Mouse (Mus musculus): ENCODE data around the gene Fndc10. TPM values are rescaled to one million over a fixed set of nuclear protein-coding genes. Genes with fewer than 3 reads are reported as not detected.
"Not testable (repeated sequence)": the region's sequence is repeated elsewhere in the genome, so short reads cannot be mapped to it uniquely, and the experiment has no call there.

Fndc10 gene
- polyA plus RNA-seq, 1 experiment = 10.1 TPM

DNA sequence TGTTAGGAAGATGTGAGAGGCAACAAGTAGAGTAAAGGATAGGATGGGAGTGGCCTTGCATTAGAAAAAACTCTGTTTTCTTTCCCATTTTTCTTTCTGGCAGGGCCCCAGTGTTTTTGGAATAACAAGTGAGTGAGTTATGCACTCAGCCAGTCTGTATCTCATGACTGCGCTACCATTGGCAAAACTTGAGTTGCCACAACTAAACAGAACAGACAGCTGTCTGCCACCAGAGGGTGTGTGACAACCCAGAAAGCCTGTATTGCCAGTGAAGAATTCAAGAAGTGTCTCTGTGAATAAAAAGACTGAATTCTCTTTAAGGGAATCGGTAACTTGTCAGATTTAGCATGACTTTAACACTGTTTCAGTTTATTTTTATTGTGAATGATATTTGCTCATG, 18.2 kb upstream of the Fndc10 start:
- no peak for DNase-seq (ENCODE audit: low read depth, low spot score)
- WGBS = 51% methylated on average over 2 of the region's 2 CpGs

DNA sequence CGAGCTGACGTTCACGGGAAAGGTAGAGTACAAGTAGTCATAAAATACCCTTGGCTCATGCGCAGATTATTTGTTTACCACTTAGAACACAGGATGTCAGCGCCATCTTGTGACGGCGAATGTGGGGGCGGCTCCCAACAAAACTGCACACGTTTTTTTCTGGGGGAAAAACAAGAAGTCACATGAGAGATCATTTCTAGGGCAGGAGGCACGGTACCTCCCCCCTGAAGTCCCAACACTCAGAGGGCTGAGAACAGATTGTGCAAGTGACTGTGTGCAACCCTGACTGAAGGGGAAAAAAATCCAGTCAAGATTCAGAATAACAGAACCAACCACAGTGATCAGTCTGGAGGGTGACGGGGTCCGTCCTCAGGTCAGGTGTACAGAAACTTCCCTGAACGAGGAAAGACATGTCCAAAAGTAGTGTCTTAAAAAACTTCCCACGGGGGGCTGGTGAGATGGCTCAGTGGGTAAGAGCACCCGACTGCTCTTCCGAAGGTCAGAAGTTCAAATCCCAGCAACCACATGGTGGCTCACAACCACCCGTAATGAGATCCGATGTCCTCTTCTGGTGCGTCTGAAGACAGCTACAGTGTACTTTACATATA, 10.4 kb upstream of the Fndc10 start:
- not testable (repeated sequence) for DNase-seq (ENCODE audit: low read depth, low spot score)
- WGBS = 88% methylated on average over 16 of the region's 19 CpGs

DNA sequence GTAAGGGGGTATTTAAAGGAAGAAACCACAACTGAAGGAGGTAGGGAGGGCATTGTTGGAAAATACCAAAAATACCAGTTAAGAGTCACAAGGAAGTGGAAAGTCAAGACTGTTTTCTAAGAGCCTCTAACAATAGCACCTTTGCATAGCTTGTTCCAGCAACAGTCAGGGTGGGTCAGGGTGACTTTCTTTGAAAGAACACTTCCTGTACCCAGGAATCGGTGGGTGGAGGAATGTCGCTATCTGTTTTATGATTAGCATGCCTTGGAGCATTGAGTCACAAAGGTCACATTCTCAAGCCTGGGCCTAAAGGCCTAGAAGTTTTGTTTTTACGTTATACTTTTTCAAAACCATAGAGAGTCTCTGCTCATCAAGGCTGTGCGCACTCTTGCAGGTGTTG, 6.4 kb upstream of the Fndc10 start:
- 43% methylated on average over 4 of the region's 4 CpGs for WGBS

DNA sequence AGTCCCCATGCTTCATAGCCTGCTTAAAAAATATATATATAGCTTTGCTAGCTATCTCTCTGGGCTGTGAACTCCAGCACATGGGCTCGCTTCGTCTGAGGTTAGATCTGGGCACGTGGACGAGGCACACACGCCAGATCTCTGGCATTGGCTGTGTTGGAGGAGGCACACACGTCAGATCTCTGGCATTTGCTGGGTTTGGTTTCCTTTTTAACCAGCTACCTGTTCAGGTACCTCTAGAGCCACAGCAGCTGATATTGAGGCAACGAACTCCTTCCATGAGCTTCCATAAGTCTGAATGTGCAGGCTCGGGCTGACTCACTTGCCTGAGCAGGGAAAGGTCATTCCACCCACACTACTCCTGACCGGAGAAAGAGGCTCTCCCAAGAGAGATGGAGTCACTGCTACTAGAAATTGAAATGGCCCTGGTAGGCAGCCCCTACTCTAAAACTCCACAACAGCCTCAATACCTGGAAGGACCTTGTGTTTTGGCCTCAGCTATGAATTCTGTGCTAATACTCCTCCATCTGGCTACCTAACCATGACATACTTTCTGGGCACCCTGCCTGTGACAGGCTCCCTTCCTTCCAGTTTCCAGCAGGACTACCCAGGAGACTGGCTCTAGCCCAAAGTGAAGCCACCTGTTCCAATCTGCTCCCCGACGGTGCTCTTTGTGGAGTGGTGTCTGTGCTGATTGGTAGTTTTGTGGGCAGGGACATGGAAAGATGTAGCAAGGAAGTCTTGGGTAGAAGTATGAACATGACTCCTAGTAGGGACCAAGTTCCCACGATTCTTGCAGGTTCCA, 3.4 kb upstream of the Fndc10 start:
- 77% methylated on average over 12 of the region's 12 CpGs for WGBS
- DNase-seq (ENCODE audit: low read depth, low spot score) = no peak

More for the DNA sequence above, 6.4 kb upstream of the Fndc10 start:
- DNase-seq (ENCODE audit: low read depth, low spot score) = not testable (repeated sequence)

DNA sequence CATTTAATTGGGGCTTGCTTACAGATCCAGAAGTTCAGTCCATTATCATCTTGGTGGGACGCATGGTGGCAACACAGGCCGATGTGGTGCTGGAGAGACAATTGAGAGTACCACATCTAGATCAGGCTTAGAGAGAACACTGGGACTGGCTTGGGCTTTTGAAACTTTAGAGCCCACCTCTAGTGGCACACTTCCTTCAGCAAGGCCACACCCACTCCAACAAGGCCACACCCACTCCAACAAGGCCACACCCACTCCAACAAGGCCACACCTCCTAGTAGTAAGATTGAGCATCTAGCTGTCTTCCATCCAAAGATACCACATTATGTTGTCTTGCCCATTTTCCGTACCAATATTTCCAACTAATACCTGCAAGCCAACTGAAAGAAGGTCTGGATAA, 1.7 kb upstream of the Fndc10 start:
- 98% methylated on average over 3 of the region's 3 CpGs for WGBS
- no peak for DNase-seq (ENCODE audit: low read depth, low spot score)

DNA sequence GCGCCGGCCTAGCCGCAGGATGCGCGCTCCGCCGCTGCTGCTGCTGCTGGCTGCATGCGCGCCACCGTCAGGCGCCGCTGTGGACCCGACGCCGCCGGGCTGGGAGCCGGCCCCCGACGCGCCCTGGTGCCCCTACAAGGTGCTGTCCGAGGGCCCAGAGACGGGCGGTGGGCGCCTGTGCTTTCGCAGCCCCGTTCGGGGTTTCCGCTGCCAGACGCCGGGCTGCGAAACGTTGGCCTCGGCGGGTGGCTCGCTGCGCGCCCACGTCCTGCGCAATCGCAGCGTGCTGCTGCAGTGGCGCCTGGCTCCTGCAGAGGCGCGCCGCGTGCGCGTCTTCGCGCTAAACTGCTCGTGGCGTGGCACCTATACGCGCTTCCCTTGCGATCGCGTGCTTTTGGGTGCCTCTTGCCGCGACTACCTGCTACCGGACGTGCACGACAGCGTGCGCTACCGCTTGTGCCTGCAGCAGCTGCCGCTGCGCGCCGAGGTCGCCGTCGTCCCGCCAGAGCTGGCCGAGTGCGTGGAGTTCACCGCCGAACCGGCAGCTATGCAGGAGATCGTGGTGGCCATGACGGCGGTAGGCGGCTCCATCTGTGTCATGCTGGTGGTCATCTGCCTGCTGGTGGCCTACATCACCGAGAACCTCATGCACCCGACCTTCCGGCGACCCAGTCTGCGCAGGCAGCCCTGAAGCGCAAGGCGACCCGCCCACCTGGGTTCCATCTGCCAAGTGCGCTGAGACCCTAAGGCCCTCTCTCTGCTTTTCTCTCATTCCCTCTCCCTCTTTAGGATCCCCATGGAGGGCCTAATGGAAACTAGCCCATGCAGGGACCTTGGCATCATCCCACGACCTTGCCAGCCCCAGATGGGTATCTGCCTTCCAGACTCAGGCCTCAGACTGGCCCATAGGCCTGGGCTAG, 600 bp downstream of the Fndc10 start:
- WGBS = 2% methylated on average over 92 of the region's 92 CpGs
- no peak for DNase-seq (ENCODE audit: low read depth, low spot score)

DNA sequence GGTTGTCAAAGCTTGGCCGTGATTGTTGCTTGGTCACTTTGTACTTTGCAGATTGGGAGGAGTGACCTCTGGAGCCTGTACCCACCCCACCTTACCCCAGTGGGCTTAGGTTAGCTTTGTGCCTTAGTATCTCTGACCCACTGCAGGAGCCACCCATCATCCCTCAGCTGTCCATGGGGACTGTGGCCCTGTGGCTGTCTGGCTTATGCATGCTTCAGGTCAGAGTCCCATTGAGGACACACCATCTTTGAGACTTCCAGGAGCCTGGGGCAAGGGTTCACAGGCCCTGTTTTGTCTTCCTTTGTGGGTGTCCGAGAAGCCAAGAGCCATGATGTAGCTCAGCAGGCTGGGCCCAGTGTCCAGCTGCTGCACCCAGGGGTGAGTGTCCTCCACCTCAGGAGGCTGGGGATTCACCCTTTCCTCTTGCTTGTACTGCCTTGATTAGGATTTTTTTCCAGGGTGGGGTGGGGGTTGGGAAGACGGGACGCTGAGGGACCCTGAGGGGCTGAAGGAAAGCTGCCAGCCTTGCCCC, 1.5 kb downstream of the Fndc10 start:
- DNase-seq (ENCODE audit: low read depth, low spot score) = no peak
- 75% methylated on average over 4 of the region's 4 CpGs for WGBS

DNA sequence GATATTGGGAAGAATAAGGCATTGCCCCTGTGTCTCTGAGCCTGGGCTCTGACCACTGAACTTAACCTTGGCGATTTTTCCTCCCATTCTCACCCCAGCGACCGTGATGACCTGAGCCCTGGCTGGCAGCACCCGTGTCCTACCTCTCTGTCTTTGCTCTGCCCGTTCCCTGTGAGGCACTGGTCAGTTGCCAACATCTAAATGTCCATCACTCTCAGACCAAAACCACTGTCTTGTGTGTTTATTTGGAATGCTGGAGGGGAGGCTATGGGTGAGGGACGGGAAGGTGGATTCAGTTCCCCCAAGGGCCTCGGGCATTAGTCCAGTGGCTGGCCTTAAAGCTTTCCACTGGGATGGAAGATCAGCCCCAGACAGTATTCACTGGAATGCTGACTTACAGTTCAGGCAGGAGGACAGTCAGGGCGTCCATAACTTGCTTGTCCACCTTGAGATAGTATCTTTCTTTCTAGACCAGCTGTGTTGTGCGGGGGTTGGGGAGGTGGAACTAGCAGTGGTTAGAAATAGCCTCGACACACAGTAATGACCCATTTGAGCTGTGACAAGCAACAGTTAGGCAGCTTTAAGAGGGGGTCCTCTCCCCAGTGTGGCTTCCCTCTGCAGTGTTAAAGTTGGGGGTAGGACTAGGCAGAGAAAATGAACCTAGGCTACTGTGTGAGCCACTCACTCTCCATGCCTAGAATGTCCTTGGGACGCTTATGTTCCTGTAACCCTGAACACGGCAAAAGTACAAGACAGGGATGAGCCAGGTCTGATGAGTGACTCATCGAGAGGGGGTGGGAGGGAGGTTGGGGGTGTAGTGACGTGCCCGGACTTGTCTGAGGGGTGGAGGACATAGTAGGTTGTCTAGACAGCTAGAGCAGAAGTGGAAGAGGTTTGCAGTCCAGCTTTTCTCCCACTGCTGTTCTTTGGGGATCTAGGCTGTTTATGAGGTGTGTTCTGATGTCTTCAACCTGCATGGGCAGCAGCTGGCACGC, 2.4 kb downstream of the Fndc10 start:
- WGBS = 69% methylated on average over 16 of the region's 16 CpGs
- no peak for DNase-seq (ENCODE audit: low read depth, low spot score)

DNA sequence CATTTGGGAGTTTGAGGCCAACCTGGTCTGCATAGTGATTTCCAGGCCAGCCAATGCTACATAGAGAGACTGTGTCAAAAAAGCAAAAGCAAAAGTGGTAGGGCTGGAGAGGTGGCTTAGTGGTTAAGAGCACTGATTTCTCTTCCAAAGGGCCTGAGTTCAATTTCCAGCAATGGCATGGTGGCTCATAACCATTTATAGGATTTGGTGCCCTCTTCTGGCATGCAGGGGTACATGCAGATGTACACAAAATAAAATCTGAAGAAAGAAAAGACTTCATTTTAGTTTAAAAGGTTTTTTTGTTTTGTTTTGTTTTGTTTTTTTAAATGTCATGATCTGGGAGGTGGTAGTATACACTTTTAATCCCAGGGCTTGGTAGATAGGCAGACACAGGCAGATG, 6.3 kb downstream of the Fndc10 start:
- DNase-seq (ENCODE audit: low read depth, low spot score) = no peak

DNA sequence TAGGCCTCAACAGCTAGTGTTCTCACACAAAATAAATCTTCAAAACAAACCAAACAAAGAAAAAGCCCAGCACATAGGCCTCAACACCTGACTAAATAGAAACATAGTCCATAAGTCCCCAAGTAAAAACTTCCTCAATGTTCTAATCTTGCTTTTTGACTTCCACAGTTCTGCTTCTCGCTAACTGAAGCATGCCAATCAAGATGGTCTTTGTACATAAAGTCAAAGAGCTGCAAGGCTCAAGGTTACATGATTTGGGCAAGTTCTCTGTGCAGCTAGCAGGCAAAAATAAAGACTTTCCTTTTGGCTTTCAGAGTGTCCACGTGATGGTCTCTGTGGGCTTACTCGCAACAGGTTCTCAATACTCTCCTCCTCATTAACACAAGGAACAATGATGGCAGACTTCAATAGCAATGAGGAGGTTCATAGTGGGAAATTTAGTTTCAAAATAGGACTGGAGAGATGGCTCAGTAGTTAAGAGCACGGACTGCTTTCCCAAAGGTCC, 9.3 kb downstream of the Fndc10 start:
- WGBS = 98% methylated on average over 4 of the region's 4 CpGs
- no peak for DNase-seq (ENCODE audit: low read depth, low spot score)

DNA sequence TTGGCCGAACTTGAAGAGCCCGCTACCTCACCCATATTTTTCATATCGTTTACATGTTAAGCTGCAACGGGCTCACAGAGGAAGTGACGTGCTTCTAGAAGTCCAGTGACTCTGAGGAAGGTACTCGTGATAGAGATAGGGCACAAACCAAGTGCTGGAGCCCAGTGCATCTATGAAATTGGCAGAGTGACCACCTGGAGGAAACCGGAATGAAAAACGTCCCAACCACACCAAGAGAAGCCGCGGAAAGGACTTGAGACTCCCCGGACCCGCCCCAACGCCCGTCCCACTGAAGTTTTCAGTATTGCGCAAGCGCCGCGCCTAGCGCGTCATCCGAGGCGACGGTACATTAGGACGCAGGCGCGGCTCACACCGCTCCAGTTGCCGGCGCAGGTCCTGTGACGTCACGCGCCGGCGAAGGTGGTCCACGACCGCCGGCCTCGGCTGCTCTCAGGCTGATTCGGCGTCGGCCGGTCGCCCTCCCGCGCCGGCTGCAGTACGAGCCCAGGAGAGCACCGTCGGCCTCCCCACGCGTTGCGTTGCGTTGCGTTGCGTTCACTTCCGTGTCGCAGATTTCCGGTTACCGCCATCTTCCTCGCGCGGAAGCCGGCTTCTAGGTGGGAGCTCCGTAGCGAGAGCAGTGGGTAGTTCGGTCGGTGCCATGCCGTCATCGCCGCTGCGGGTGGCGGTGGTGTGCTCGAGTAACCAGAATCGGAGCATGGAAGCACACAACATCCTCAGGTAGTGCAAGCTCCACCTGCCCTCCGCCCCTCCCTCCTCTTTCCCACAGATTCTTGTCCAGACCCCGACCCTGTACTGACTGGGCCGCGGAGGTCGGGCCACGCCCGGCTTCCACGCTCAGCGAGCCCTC, 10.8 kb downstream of the Fndc10 start, which contains the start of gene Ssu72:
Gene Ssu72, plus strand, starts transcription at position 80 of the 871 bp plus-strand sequence.
- DNase-seq (ENCODE audit: low read depth, low spot score) = peak; percentile 76
- WGBS = under 1% methylated on average over 82 of the region's 83 CpGs

DNA sequence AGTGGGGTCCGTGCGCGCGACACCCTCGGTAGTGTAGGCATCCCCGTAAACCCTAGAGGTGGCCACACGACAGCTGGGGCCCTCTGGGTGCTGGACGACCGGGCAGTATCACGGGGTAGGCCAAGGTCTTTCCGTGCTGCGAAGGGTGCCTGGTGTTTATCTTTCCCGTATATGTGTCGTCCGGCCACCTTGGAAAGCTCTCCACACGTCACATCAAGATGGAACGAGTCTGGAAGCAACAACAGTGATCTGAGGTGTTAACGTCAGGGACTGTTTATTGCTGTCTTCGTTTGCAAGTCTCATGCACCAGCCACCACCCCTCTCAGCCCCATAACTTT, 11.4 kb downstream of the Fndc10 start:
- no peak for DNase-seq (ENCODE audit: low read depth, low spot score)
- under 1% methylated on average over 19 of the region's 19 CpGs for WGBS

DNA sequence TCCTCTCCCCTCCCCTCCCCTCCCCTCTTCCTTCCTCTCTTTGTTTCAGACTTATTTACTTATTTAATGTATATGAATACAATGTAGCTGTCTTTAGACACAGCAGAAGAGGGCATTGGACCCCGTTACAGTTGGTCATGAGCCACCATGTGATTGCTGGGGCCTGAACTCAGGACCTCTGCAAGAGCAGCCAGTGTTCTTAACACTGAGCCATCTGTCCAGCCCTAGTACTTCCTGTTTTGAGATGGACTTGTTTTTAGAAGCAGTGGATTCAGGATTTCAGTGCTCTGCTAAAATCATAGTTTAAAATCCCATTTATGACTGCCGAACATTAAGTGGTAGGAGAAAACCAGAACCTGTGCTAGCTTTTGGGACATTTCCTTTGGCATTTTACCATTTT, 14.4 kb downstream of the Fndc10 start:
- DNase-seq (ENCODE audit: low read depth, low spot score) = no peak
- 80% methylated on average over 2 of the region's 2 CpGs for WGBS

DNA sequence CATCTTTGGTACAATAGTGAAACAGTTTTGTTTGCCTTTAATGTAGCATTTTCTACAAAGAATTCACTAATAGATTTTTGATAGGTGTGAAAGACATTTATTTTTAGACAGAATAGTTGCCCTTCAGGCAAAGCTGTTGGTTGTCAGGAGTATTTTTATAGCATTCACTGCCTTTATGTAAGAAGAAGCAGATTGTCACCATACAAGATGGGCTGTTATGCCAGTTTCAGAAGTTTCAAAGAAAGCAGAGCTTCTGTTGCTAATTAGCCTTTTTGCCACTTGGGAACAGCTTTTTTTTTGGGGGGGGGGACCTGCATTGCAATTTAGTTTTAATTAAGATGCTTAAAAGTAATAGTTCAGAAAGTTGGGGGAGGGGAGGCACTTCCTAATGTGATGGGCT, 14.8 kb downstream of the Fndc10 start:
- no peak for DNase-seq (ENCODE audit: low read depth, low spot score)

DNA sequence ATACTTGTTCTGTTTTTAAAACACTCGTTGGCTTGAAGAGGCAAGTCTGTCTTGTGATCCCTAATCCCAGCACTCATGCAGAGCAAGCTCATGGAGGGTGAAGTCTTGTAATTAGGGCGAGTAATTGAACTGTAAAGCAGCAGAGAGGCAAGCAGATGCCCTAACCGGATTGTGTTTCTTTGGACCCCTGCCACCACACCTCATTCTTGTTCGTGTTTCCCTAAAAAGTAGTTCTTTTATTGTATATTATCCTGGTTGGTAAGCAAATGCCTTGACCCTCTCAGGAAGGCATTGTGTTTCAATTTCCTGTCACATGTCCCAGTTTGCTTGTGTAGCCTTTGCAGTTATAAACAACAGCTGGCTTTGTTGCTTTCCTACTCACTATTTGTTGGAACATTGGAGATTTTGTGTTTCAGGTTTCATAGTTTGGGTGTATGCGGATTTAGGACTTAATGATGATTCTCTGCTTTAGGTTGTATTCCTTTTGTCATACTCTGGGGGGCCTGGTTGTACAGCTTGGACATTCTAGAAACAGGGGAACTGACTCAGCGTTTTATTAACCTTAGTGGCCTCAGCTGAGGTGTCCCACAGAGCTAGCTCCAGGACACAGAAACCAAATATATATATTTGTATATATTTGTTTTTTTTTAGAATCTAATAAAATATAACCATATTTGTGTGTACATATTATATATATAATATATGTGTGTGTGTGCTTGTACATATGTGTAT, 16.5 kb downstream of the Fndc10 start:
- no peak for DNase-seq (ENCODE audit: low read depth, low spot score)
- WGBS = 44% methylated on average over 6 of the region's 6 CpGs

DNA sequence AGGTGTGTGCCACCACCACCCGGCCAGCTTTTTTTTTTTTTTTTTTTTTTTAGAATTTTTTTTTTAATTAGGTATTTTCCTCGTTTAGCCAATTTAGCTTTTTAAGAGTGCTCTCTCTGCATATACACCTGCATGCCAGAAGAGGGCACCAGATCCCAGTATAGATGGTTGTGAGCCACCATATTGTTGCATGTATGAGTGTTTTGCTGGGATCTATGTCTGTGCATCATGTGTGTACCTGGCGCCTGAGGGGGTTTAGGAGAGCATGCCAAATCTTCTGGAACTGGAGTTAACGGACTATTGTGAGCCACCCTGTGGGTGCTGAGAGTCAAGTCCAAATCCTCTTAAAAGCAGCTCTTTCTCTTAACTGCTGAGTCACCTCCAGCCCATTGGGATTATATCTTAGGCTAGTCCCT, 27.5 kb downstream of the Fndc10 start:
- DNase-seq (ENCODE audit: low read depth, low spot score) = no peak
- 49% methylated on average over 4 of the region's 4 CpGs for WGBS

DNA sequence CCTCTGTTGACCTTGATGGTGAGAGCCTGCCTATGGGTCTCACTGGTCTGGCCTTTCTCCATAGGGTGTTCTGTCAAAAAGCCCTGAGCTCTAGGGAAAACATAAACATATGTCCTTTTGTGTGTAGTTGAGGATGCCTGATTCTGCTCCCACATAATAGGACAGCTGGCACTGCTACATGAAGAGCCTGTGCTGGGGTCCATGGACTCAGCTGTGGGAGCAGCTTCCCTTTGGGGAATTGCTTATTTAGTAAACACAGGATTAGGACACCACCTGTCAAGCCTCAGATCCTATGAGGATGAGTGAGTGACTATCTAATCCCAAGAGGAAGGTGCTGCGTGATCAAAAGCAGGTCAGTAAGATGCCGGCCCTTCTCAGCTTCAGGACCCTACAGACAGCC, 33.9 kb downstream of the Fndc10 start:
- WGBS = 80% methylated on average over 2 of the region's 2 CpGs

More for the DNA sequence above, 33.9 kb downstream of the Fndc10 start:
- DNase-seq (ENCODE audit: low read depth, low spot score) = no peak

All from large intestine, adult 2 months (tissue).